Mouse (Mus musculus): ENCODE data around the gene Iqcg.
A peak's percentile ranks its signal among the peaks of the same experiment; 100 is the strongest.

Iqcg gene

GRCm38 (mm10) chr16:32980227-32980626 is 75.8 kb downstream of the Iqcg start:
- DNase-seq (ENCODE audit: low spot score in 2 of 2): no peak

GRCm38 (mm10) chr16:32973047-32973446 is 83.0 kb downstream of the Iqcg start:
- DNase-seq (ENCODE audit: low spot score in 2 of 2): no peak

GRCm38 (mm10) chr16:32972535-32972934 is 83.5 kb downstream of the Iqcg start:
- DNase-seq (ENCODE audit: low spot score in 2 of 2): peak in 1 of 2 experiments; percentile 40
